Mouse (Mus musculus): ENCODE measurements around the gene Hoxd11. TPM values are rescaled to one million over a fixed set of nuclear protein-coding genes. Genes with fewer than 3 reads are reported as not detected.

The Hoxd11 gene
- polyA plus RNA-seq, 1 experiment from 2014 or later = not detected

- ATAC-seq (peak; percentile 49; the same call in 1 of the 2 replicates), DNase-seq (ENCODE audit: low spot score) (peak; percentile 27)
- H3K27ac ChIP-seq (ENCODE audit: low read depth, low read length) = no peak overlapping the region
- H3K9ac ChIP-seq (ENCODE audit: low read length) = no peak overlapping the region
- no peaks in the 10 kb centered on the region; the same call in 1 of the 2 replicates for H3K4me1 ChIP-seq (ENCODE audit: control insufficient read depth, insufficient read depth, low read length)
- no peaks in the 10 kb centered on the region for H3K36me3 ChIP-seq (ENCODE audit: control insufficient read depth, insufficient read depth, low read length)
- peaks cover 62% of the 10 kb centered on the region for H3K27me3 ChIP-seq (replicated peaks; ENCODE audit: control insufficient read depth, insufficient read depth, low read length)
- peak overlapping the region; percentile 21 for H3K4me3 ChIP-seq (ENCODE audit: low read depth, low read length)
- peak overlapping the region; percentile 46 for H3K4me2 ChIP-seq (ENCODE audit: low read length)
- H3K9me3 ChIP-seq (replicated peaks; ENCODE audit: control insufficient read depth, low read length) = no peaks in the 10 kb centered on the region
- 1% methylated on average over 38 of the region's 47 CpGs for WGBS
Measured at GRCm38 (mm10) chr2:74655420-74655781, 24.0 kb upstream of the Hoxd11 start.

- no peaks in the 10 kb centered on the region for H3K9me3 ChIP-seq (replicated peaks; ENCODE audit: control insufficient read depth, low read length)
- peak overlapping the region; percentile 46 for H3K4me2 ChIP-seq (ENCODE audit: low read length)
- no peak overlapping the region for H3K27ac ChIP-seq (ENCODE audit: low read depth, low read length)
- H3K4me1 ChIP-seq (ENCODE audit: control insufficient read depth, insufficient read depth, low read length) = no peaks in the 10 kb centered on the region; the same call in 1 of the 2 replicates
- no peaks in the 10 kb centered on the region for H3K36me3 ChIP-seq (ENCODE audit: control insufficient read depth, insufficient read depth, low read length)
- peak overlapping the region; percentile 21 for H3K4me3 ChIP-seq (ENCODE audit: low read depth, low read length)
- peaks cover 62% of the 10 kb centered on the region for H3K27me3 ChIP-seq (replicated peaks; ENCODE audit: control insufficient read depth, insufficient read depth, low read length)
- no peak for DNase-seq (ENCODE audit: low spot score)
- peak overlapping the region; percentile 13; the same call in 1 of the 2 replicates for H3K9ac ChIP-seq (ENCODE audit: low read length)
- peak; percentile 35; the same call in 1 of the 2 replicates for ATAC-seq
- 1% methylated on average over 60 of the region's 69 CpGs for WGBS
Measured at GRCm38 (mm10) chr2:74655821-74656631, 23.3 kb upstream of the Hoxd11 start.

GRCm38 (mm10) chr2:74656632-74657021, 22.7 kb upstream of the Hoxd11 start:
- 2% methylated on average over 4 of the region's 4 CpGs for WGBS
- Histone ChIP-seq H3K9ac (ENCODE audit: low read length) (no peak overlapping the region), H3K4me3 (ENCODE audit: low read depth, low read length) (no peak overlapping the region), H3K9me3 (replicated peaks; ENCODE audit: control insufficient read depth, low read length) (no peaks in the 10 kb centered on the region), H3K27me3 (replicated peaks; ENCODE audit: control insufficient read depth, insufficient read depth, low read length) (peaks cover 64% of the 10 kb centered on the region), H3K27ac (ENCODE audit: low read depth, low read length) (no peak overlapping the region), H3K4me1 (ENCODE audit: control insufficient read depth, insufficient read depth, low read length) (no peaks in the 10 kb centered on the region; the same call in 1 of the 2 replicates), H3K4me2 (ENCODE audit: low read length) (no peak overlapping the region), H3K36me3 (ENCODE audit: control insufficient read depth, insufficient read depth, low read length) (no peaks in the 10 kb centered on the region)
- ATAC-seq = no peak
- no peak for DNase-seq (ENCODE audit: low spot score)

GRCm38 (mm10) chr2:74657251-74658023, 21.9 kb upstream of the Hoxd11 start:
- H3K9ac ChIP-seq (ENCODE audit: low read length) = no peak overlapping the region
- peak; percentile 31 for DNase-seq (ENCODE audit: low spot score)
- H3K4me1 ChIP-seq (ENCODE audit: control insufficient read depth, insufficient read depth, low read length) = no peaks in the 10 kb centered on the region; the same call in 1 of the 2 replicates
- no peak overlapping the region for H3K4me3 ChIP-seq (ENCODE audit: low read depth, low read length)
- H3K27me3 ChIP-seq (replicated peaks; ENCODE audit: control insufficient read depth, insufficient read depth, low read length) = peaks cover 64% of the 10 kb centered on the region
- no peak overlapping the region for H3K4me2 ChIP-seq (ENCODE audit: low read length)
- H3K36me3 ChIP-seq (ENCODE audit: control insufficient read depth, insufficient read depth, low read length) = no peaks in the 10 kb centered on the region
- H3K9me3 ChIP-seq (replicated peaks; ENCODE audit: control insufficient read depth, low read length) = no peaks in the 10 kb centered on the region
- whole genome bisulfite sequencing = 2% methylated on average over 62 of the region's 62 CpGs
- no peak for ATAC-seq
- no peak overlapping the region for H3K27ac ChIP-seq (ENCODE audit: low read depth, low read length)

DNA sequence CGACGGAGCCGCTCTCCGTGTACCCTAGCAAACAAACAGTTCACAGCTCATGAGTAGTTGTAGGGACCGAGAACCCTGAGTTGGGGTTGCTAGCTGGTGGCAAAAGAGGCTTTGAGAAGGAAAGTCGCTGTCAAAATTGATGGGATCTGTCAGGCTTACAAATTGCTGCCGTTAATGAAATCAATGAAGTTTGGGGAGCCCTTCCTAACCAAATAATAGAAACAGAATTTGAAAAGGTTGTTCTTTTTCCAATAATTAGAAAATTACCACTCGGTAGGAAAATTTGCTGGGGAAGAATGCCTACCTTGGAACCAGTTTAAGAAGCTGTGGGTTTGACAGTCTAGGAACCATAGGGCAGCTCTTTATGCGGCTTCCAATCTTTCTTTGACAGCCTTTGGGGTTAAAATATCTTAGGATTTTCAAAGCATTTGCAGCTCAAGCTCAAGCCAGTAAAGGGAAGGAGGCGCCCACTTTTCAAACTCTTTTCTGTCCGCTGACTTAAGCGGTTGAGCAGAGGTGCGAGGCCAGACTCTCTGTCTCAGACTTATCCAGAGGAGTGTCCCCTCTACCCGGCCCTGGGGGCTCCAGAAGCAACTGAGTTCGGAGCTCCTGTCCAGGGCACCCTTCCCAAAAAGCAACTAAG, 21.2 kb upstream of the Hoxd11 start:
- WGBS = under 1% methylated on average over 15 of the region's 15 CpGs
- Histone ChIP-seq H3K4me2 (ENCODE audit: low read length) (no peak overlapping the region), H3K4me3 (ENCODE audit: low read depth, low read length) (no peak overlapping the region)

DNA sequence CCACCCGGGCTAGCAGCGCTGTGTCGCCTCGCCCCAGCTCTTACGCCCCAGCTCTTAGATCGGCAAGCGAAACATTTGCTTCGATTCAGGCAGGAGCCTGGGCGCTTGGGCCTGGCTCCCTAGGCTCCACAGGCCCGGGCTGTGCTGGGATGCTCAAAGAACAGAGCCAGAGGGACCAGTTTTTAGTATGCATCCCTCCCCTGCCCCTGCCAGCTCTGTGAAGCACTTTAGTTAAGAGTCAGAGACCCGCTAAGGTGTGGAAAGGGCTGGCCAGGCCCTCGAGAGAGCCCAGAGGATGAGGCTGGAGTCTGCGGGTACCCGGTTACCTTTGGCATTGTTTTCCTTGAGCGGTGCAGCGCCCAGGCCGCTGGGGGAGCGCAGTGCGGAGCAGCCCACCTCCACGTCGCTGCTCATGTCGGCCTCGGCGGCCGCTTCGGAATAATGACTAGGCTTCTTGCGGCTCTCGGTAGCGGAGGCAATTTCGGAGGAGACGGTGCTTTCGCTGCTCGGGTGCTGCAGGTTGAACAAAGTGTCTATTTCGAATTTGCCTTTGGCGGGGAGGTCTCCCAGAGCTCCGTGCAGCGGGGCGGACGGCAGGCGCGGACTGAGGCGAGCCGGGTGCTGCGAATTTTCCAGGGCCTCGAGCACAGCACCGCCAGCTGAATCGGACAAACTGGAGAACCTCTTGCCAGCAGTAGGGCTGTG, 20.5 kb upstream of the Hoxd11 start:
- Histone ChIP-seq H3K36me3 (ENCODE audit: control insufficient read depth, insufficient read depth, low read length) (no peaks in the 10 kb centered on the region), H3K27me3 (replicated peaks; ENCODE audit: control insufficient read depth, insufficient read depth, low read length) (peaks cover 71% of the 10 kb centered on the region), H3K4me1 (ENCODE audit: control insufficient read depth, insufficient read depth, low read length) (no peaks in the 10 kb centered on the region; the same call in 1 of the 2 replicates), H3K4me2 (ENCODE audit: low read length) (no peak overlapping the region), H3K9ac (ENCODE audit: low read length) (no peak overlapping the region), H3K4me3 (ENCODE audit: low read depth, low read length) (no peak overlapping the region), H3K27ac (ENCODE audit: low read depth, low read length) (no peak overlapping the region), H3K9me3 (replicated peaks; ENCODE audit: control insufficient read depth, low read length) (no peaks in the 10 kb centered on the region)
- ATAC-seq (no peak), DNase-seq (ENCODE audit: low spot score) (no peak)
- WGBS = under 1% methylated on average over 47 of the region's 47 CpGs

More for the DNA sequence above, 21.2 kb upstream of the Hoxd11 start:
- no peak overlapping the region for H3K9ac ChIP-seq (ENCODE audit: low read length)
- DNase-seq (ENCODE audit: low spot score) = peak; percentile 30
- peaks cover 69% of the 10 kb centered on the region for H3K27me3 ChIP-seq (replicated peaks; ENCODE audit: control insufficient read depth, insufficient read depth, low read length)
- H3K36me3 ChIP-seq (ENCODE audit: control insufficient read depth, insufficient read depth, low read length) = no peaks in the 10 kb centered on the region
- no peak overlapping the region for H3K27ac ChIP-seq (ENCODE audit: low read depth, low read length)
- no peak for ATAC-seq
- no peaks in the 10 kb centered on the region for H3K9me3 ChIP-seq (replicated peaks; ENCODE audit: control insufficient read depth, low read length)
- no peaks in the 10 kb centered on the region; the same call in 1 of the 2 replicates for H3K4me1 ChIP-seq (ENCODE audit: control insufficient read depth, insufficient read depth, low read length)

- Histone ChIP-seq H3K9ac (ENCODE audit: low read length) (no peak within 1 kb of the TSS), H3K4me3 (ENCODE audit: low read depth, low read length) (no peak within 1 kb of the TSS), H3K4me2 (ENCODE audit: low read length) (no peak within 1 kb of the TSS), H3K4me1 (ENCODE audit: control insufficient read depth, insufficient read depth, low read length) (no peaks in the 10 kb centered on the region; the same call in 1 of the 2 replicates), H3K9me3 (replicated peaks; ENCODE audit: control insufficient read depth, low read length) (no peaks in the 10 kb centered on the region), H3K27ac (ENCODE audit: low read depth, low read length) (no peak within 1 kb of the TSS), H3K27me3 (replicated peaks; ENCODE audit: control insufficient read depth, insufficient read depth, low read length) (peaks cover 71% of the 10 kb centered on the region), H3K36me3 (ENCODE audit: control insufficient read depth, insufficient read depth, low read length) (no peaks in the 10 kb centered on the region)
- ATAC-seq (no peak), DNase-seq (ENCODE audit: low spot score) (no peak)
- 1% methylated on average over 28 of the region's 28 CpGs for WGBS
Measured at GRCm38 (mm10) chr2:74659507-74660005, 19.8 kb upstream of the Hoxd11 start, which contains the start of gene Evx2. TSS of gene Evx2 (minus strand) at chr2:74659557.
